Mouse (Mus musculus): Measurements from ENCODE around the gene Stard5. TPM values are rescaled to one million over a fixed set of nuclear protein-coding genes. Genes with fewer than 3 reads are reported as not detected.

The Stard5 gene
- polyA plus RNA-seq, 1 experiment from 2014 or later: 23.3 TPM

GRCm38 (mm10) chr7:83653605-83654051, 21.9 kb downstream of the Stard5 start:
- H3K27me3 ChIP-seq (replicated peaks; ENCODE audit: control insufficient read depth, insufficient read depth, low read length): no peaks in the 10 kb centered on the region
- no peak overlapping the region for H3K4me2 ChIP-seq (ENCODE audit: low read depth, low read length)
- 89% methylated on average over 2 of the region's 2 CpGs for WGBS
- no peak overlapping the region for H3K27ac ChIP-seq (replicated peaks; ENCODE audit: low read depth, low read length)
- H3K9ac ChIP-seq (ENCODE audit: low read depth, low read length): no peak overlapping the region
- no peaks in the 10 kb centered on the region for H3K36me3 ChIP-seq (ENCODE audit: control insufficient read depth, insufficient read depth, low read length)
- DNase-seq (ENCODE audit: low spot score) (no peak), ATAC-seq (ENCODE audit: low read depth) (no peak)
- no peak overlapping the region for H3K4me3 ChIP-seq (ENCODE audit: low read depth, low read length)
- no peaks in the 10 kb centered on the region for H3K4me1 ChIP-seq (ENCODE audit: control insufficient read depth, insufficient read depth, low read length)
- H3K9me3 ChIP-seq (ENCODE audit: control insufficient read depth, low read length): no peaks in the 10 kb centered on the region

- Histone ChIP-seq H3K9ac (ENCODE audit: low read depth, low read length) (no peak overlapping the region), H3K27me3 (replicated peaks; ENCODE audit: control insufficient read depth, insufficient read depth, low read length) (no peaks in the 10 kb centered on the region), H3K4me2 (ENCODE audit: low read depth, low read length) (no peak overlapping the region), H3K4me3 (ENCODE audit: low read depth, low read length) (no peak overlapping the region), H3K9me3 (ENCODE audit: control insufficient read depth, low read length) (no peaks in the 10 kb centered on the region), H3K36me3 (ENCODE audit: control insufficient read depth, insufficient read depth, low read length) (no peaks in the 10 kb centered on the region), H3K27ac (replicated peaks; ENCODE audit: low read depth, low read length) (no peak overlapping the region), H3K4me1 (ENCODE audit: control insufficient read depth, insufficient read depth, low read length) (no peaks in the 10 kb centered on the region)
- DNase-seq (ENCODE audit: low spot score) (no peak), ATAC-seq (ENCODE audit: low read depth) (no peak)
- WGBS: 83% methylated on average over 2 of the region's 2 CpGs
Measured at GRCm38 (mm10) chr7:83654196-83654595, 22.4 kb downstream of the Stard5 start.

- Histone ChIP-seq H3K4me2 (ENCODE audit: low read depth, low read length) (no peak overlapping the region), H3K4me3 (ENCODE audit: low read depth, low read length) (no peak overlapping the region), H3K36me3 (ENCODE audit: control insufficient read depth, insufficient read depth, low read length) (no peaks in the 10 kb centered on the region), H3K9ac (ENCODE audit: low read depth, low read length) (no peak overlapping the region), H3K27ac (replicated peaks; ENCODE audit: low read depth, low read length) (no peak overlapping the region), H3K27me3 (replicated peaks; ENCODE audit: control insufficient read depth, insufficient read depth, low read length) (no peaks in the 10 kb centered on the region), H3K4me1 (ENCODE audit: control insufficient read depth, insufficient read depth, low read length) (no peaks in the 10 kb centered on the region), H3K9me3 (ENCODE audit: control insufficient read depth, low read length) (no peaks in the 10 kb centered on the region)
- 45% methylated on average over 5 of the region's 5 CpGs for WGBS
- ATAC-seq (ENCODE audit: low read depth) (no peak), DNase-seq (ENCODE audit: low spot score) (peak; percentile 34)
Measured at GRCm38 (mm10) chr7:83654938-83655630, 23.3 kb downstream of the Stard5 start.

GRCm38 (mm10) chr7:83658716-83659115, 27.0 kb downstream of the Stard5 start:
- DNase-seq (ENCODE audit: low spot score) (no peak), ATAC-seq (ENCODE audit: low read depth) (no peak)
- Histone ChIP-seq H3K9ac (ENCODE audit: low read depth, low read length) (no peak overlapping the region), H3K4me2 (ENCODE audit: low read depth, low read length) (no peak overlapping the region), H3K4me1 (ENCODE audit: control insufficient read depth, insufficient read depth, low read length) (no peaks in the 10 kb centered on the region), H3K36me3 (ENCODE audit: control insufficient read depth, insufficient read depth, low read length) (no peaks in the 10 kb centered on the region), H3K27ac (replicated peaks; ENCODE audit: low read depth, low read length) (no peak overlapping the region), H3K27me3 (replicated peaks; ENCODE audit: control insufficient read depth, insufficient read depth, low read length) (no peaks in the 10 kb centered on the region), H3K9me3 (ENCODE audit: control insufficient read depth, low read length) (no peaks in the 10 kb centered on the region), H3K4me3 (ENCODE audit: low read depth, low read length) (no peak overlapping the region)
- WGBS: 64% methylated on average over 1 of the region's 1 CpGs

GRCm38 (mm10) chr7:83659159-83660065, 27.7 kb downstream of the Stard5 start:
- Histone ChIP-seq H3K9me3 (ENCODE audit: control insufficient read depth, low read length) (no peaks in the 10 kb centered on the region), H3K4me3 (ENCODE audit: low read depth, low read length) (no peak overlapping the region), H3K4me1 (ENCODE audit: control insufficient read depth, insufficient read depth, low read length) (no peaks in the 10 kb centered on the region), H3K27me3 (replicated peaks; ENCODE audit: control insufficient read depth, insufficient read depth, low read length) (no peaks in the 10 kb centered on the region), H3K4me2 (ENCODE audit: low read depth, low read length) (no peak overlapping the region), H3K27ac (replicated peaks; ENCODE audit: low read depth, low read length) (no peak overlapping the region), H3K9ac (ENCODE audit: low read depth, low read length) (no peak overlapping the region), H3K36me3 (ENCODE audit: control insufficient read depth, insufficient read depth, low read length) (no peaks in the 10 kb centered on the region)
- ATAC-seq (ENCODE audit: low read depth): no peak
- DNase-seq (ENCODE audit: low spot score): peak; percentile 70
- 76% methylated on average over 9 of the region's 9 CpGs for WGBS

- H3K9ac ChIP-seq (ENCODE audit: low read depth, low read length): no peak overlapping the region
- 90% methylated on average over 11 of the region's 11 CpGs for WGBS
- no peak for DNase-seq (ENCODE audit: low spot score)
- H3K4me3 ChIP-seq (ENCODE audit: low read depth, low read length): no peak overlapping the region
- no peaks in the 10 kb centered on the region for H3K27me3 ChIP-seq (replicated peaks; ENCODE audit: control insufficient read depth, insufficient read depth, low read length)
- H3K9me3 ChIP-seq (ENCODE audit: control insufficient read depth, low read length): no peaks in the 10 kb centered on the region
- no peak overlapping the region for H3K27ac ChIP-seq (replicated peaks; ENCODE audit: low read depth, low read length)
- no peak for ATAC-seq (ENCODE audit: low read depth)
- no peaks in the 10 kb centered on the region for H3K4me1 ChIP-seq (ENCODE audit: control insufficient read depth, insufficient read depth, low read length)
- H3K4me2 ChIP-seq (ENCODE audit: low read depth, low read length): no peak overlapping the region
- H3K36me3 ChIP-seq (ENCODE audit: control insufficient read depth, insufficient read depth, low read length): no peaks in the 10 kb centered on the region
Measured at GRCm38 (mm10) chr7:83660273-83660691, 28.5 kb downstream of the Stard5 start.

- Histone ChIP-seq H3K27ac (replicated peaks; ENCODE audit: low read depth, low read length) (no peak overlapping the region), H3K9me3 (ENCODE audit: control insufficient read depth, low read length) (no peaks in the 10 kb centered on the region), H3K9ac (ENCODE audit: low read depth, low read length) (no peak overlapping the region), H3K4me1 (ENCODE audit: control insufficient read depth, insufficient read depth, low read length) (no peaks in the 10 kb centered on the region), H3K36me3 (ENCODE audit: control insufficient read depth, insufficient read depth, low read length) (no peaks in the 10 kb centered on the region), H3K4me2 (ENCODE audit: low read depth, low read length) (no peak overlapping the region), H3K27me3 (replicated peaks; ENCODE audit: control insufficient read depth, insufficient read depth, low read length) (no peaks in the 10 kb centered on the region), H3K4me3 (ENCODE audit: low read depth, low read length) (no peak overlapping the region)
- WGBS: 91% methylated on average over 10 of the region's 10 CpGs
- no peak for ATAC-seq (ENCODE audit: low read depth)
- DNase-seq (ENCODE audit: low spot score): no peak
Measured at GRCm38 (mm10) chr7:83661031-83661430, 29.3 kb downstream of the Stard5 start.

- no peak overlapping the region for H3K9ac ChIP-seq (ENCODE audit: low read depth, low read length)
- H3K27me3 ChIP-seq (replicated peaks; ENCODE audit: control insufficient read depth, insufficient read depth, low read length): no peaks in the 10 kb centered on the region
- 95% methylated on average over 3 of the region's 3 CpGs for WGBS
- DNase-seq (ENCODE audit: low spot score) (no peak), ATAC-seq (ENCODE audit: low read depth) (no peak)
- no peak overlapping the region for H3K4me2 ChIP-seq (ENCODE audit: low read depth, low read length)
- no peaks in the 10 kb centered on the region for H3K9me3 ChIP-seq (ENCODE audit: control insufficient read depth, low read length)
- H3K4me3 ChIP-seq (ENCODE audit: low read depth, low read length): no peak overlapping the region
- H3K27ac ChIP-seq (replicated peaks; ENCODE audit: low read depth, low read length): no peak overlapping the region
- no peaks in the 10 kb centered on the region for H3K36me3 ChIP-seq (ENCODE audit: control insufficient read depth, insufficient read depth, low read length)
- H3K4me1 ChIP-seq (ENCODE audit: control insufficient read depth, insufficient read depth, low read length): no peaks in the 10 kb centered on the region
Measured at GRCm38 (mm10) chr7:83661763-83662162, 30.0 kb downstream of the Stard5 start.
